Mouse (Mus musculus) heart, postnatal 25 days (tissue): ENCODE data around the gene Tmem156. TPM values are rescaled to one million over a fixed set of nuclear protein-coding genes. Genes with fewer than 3 reads are reported as not detected.
"Not testable (repeated sequence)": the region's sequence is repeated elsewhere in the genome, so short reads cannot be mapped to it uniquely, and the experiment has no call there.

Experiments used
- DNase-seq: peaks from one replicate; pipeline ENCODE4 v3.0.0; 2022; ENCODE audit warnings: low spot score
- intact Hi-C: fragments of 180-260 bp; cut with DNase I; formaldehyde crosslinking; loops from one replicate; pipeline ENCODE4 v1.15.1; 2025
- total RNA-seq, 2 experiments: library from RNA; stranded (reverse); gene quantifications; 2 replicates each; pipeline ENCODE4 v1.2.3; 2021

The Tmem156 gene
- not detected for total RNA-seq

DNA sequence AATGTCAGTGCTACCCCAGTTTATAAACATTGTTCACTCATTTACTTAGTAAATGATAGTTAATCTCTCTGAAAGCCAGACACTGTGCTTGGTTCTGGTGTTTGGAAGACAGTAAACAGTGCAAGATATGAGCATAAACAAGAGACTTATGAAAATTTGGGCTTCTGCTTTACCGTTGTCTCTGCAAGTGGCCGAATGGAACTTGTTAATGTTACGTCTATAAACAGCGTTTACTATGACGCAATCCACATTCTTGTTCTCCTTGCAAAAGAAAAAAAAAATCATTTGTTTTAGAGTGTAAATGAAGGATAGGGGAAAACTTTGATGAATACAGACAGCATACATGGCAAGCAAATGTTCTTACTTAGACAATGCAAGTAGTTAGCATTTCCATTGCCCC, at the start of gene Tmem156:
Tmem156 (minus strand) TSS at position 212 of the 400 bp plus-strand sequence.
- intact Hi-C loops = no loop called here
- no peak for DNase-seq

- DNase-seq = no peak
- intact Hi-C loops = loop anchor here (5.0 kb wide), 1 partner anchor 64 kb away; no protein-coding TSS in a partner anchor
Measured at GRCm38 (mm10) chr5:65141242-65141641, 49.3 kb upstream of the Tmem156 start.

DNA sequence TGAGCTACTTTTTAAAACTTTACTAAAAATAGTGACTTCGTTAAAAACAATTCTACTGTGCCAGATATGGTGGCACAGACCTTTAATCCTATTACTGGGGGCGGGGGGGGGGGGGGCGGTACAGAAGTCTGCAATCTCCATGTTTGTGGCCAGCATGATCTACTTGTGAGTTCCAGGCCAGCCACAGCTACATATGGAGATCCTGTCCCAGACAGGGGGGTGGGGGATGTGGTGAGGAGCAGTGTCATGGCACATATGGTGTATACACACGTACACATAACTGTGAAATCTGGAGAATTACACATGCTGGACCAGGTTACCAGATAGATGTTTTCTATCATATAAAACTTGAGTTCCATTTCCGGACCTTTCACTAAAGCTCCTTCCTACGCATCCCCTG, 45.1 kb upstream of the Tmem156 start:
- DNase-seq = no peak
- intact Hi-C loops = no loop called here

- no peak for DNase-seq
Measured at GRCm38 (mm10) chr5:65136159-65136558, 44.2 kb upstream of the Tmem156 start.

DNA sequence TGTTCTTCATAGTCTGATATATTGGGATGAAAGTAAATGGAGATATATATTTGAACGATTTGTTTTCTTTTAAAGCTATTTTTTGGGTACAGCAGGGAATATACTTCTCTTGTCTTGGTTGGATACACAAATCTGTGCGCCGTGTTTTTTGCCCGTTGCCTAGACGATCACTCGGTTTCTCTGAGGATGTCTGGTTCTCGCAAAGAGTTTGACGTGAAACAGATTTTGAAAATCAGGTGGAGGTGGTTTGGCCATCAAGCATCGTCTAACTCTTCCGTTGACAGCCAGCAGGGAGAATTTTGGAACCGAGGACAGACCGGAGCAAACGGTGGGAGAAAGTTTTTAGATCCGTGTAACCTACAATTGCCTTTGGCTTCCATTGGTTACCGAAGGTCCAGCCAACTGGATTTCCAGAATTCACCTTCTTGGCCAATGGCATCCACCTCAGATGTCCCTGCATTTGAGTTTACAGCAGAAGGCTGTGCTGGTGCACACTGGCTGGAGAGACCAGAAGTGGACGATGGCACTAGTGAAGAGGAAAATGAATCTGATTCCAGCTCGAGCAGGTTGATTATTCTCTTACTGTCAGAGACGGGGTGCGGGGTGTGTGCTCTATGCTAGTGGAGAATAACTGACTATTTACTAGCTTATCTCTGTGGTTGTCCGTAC, 39.4 kb upstream of the Tmem156 start:
- intact Hi-C loops = no loop called here
- DNase-seq = no peak

More at GRCm38 (mm10) chr5:65136159-65136558, 44.2 kb upstream of the Tmem156 start:
- intact Hi-C loops = no loop called here

GRCm38 (mm10) chr5:65130528-65131210, 38.7 kb upstream of the Tmem156 start:
- no peak for DNase-seq
- intact Hi-C loops = no loop called here

- intact Hi-C loops = no loop called here
- no peak for DNase-seq
Measured at GRCm38 (mm10) chr5:65128481-65128880, 36.5 kb upstream of the Tmem156 start.

DNA sequence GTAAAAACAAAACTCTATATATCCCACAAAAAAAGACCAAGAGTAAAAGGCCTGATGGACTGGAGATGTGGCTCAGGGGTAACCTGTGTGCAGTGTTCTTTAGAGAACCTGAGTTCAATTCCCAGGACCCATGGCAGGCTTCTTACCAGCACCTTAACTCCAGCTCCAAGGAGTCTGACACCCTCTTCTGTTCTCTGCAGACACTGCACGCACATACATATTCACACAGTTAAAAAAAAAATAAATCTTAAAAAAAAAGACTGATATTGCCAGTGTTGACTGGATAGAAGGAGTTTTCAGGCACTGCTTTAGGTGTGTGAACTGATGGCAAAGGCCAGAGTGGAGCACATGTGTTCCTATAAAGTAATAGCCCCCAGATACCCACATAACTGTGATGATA, 34.2 kb upstream of the Tmem156 start:
- intact Hi-C loops = no loop called here
- DNase-seq = no peak

DNA sequence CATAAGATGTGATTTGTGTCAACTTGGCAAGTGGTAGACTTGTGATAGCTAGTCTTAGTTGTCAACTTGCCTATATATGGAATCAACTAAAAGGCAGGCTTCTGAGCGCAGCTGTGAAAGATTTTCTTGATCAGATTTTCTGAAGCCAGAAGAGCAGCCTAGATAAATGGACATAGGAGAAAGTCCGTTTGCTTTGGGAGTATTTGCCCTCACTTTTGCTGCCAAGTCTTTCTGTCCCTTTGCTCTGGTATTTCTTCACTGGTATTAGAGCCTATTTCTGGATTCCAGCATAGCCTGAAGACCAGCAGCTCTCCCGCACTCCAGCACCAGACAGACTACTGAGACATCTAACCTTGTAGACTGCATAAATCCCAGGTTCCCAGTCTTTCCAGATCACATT, 30.7 kb upstream of the Tmem156 start:
- intact Hi-C loops = no loop called here
- no peak for DNase-seq

GRCm38 (mm10) chr5:65119918-65120317, 28.0 kb upstream of the Tmem156 start:
- intact Hi-C loops = loop anchor here (2.0 kb wide), 1 partner anchor 79 kb away; the partner anchor contains the start of gene Wdr19
- no peak for DNase-seq

DNA sequence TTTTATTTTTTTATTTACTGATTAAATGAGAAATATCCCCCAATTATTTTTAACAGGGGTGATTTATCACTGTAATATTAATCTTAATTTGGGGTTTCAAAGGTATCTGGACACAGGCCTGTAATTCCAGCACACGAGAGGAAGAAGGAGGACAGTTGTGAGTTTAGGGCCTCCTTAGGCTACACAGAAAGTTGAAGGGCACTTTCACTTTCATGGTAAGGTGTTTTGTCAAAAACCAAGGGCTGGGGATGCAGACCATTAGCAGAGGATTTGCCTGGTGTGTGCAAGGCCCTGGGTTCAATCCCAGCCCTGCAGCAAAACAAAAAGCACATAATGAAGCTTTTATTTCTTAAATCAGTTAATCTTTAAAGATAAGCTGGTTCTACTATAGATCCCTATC, 27.6 kb upstream of the Tmem156 start:
- no peak for DNase-seq
- intact Hi-C loops = no loop called here

GRCm38 (mm10) chr5:65116789-65117188, 24.9 kb upstream of the Tmem156 start:
- no peak for DNase-seq
- intact Hi-C loops = no loop called here

GRCm38 (mm10) chr5:65113323-65113722, 21.4 kb upstream of the Tmem156 start:
- no peak for DNase-seq
- intact Hi-C loops = no loop called here

GRCm38 (mm10) chr5:65112225-65112624, 20.3 kb upstream of the Tmem156 start:
- DNase-seq, intact Hi-C loops: not testable (repeated sequence)

GRCm38 (mm10) chr5:65107773-65108432, 16.0 kb upstream of the Tmem156 start:
- peak; percentile 8 for DNase-seq
- intact Hi-C loops = loop anchor here (5.0 kb wide), 2 partner anchors 49 to 89 kb away; partner anchors contain the start of gene Wdr19

DNA sequence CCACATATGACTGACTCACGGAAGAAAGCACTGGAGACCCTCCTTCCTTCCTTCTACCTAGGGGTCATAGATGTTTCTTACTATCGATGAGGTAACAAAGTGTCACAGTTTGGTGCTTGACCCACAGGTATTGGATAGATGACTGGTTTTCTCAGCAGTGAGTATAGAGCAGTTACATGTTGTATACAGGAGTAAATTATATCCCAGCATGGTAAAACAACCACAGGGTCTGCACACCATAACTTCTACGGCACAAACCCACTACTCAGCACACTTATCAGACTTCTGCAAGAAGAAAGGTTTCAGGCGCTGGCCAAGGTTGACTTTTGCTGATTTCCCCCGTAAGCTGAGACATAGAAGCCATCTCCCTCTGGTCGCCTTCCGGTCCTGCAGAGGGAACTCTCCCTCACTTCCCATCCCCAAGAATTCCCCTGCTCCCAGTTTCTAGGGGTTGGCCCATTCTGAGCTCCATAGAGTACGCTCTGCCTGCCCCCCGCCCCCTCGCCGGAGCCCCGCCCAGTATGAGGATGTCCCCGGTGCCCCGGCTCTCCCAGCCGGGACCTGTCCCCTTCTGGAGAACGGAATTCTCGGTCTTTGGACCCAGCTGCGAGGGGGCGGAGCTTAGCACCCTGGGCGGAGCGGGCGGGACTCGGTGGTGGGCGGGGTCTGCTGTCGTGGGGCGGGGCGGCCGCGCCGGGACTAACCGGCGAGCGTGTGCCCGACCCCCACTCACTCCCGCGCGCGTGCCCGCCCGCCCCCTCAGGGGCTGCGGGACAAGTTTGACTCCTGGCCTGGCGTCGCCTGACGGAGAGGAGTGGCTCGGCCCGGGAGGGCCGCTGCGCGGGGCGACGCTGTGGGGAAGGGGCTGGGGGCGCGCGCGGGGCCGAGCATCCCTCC, 15.2 kb upstream of the Tmem156 start, which contains the start of gene Klhl5:
Klhl5 (plus strand) TSS at position 664 of the 897 bp plus-strand sequence.
- DNase-seq = peak; percentile 78
- intact Hi-C loops = loop anchor here (5.0 kb wide), 2 partner anchors 50 to 90 kb away; partner anchors contain the start of gene Wdr19

- intact Hi-C loops = no loop called here
Measured at GRCm38 (mm10) chr5:65102641-65103042, 10.7 kb upstream of the Tmem156 start.

DNA sequence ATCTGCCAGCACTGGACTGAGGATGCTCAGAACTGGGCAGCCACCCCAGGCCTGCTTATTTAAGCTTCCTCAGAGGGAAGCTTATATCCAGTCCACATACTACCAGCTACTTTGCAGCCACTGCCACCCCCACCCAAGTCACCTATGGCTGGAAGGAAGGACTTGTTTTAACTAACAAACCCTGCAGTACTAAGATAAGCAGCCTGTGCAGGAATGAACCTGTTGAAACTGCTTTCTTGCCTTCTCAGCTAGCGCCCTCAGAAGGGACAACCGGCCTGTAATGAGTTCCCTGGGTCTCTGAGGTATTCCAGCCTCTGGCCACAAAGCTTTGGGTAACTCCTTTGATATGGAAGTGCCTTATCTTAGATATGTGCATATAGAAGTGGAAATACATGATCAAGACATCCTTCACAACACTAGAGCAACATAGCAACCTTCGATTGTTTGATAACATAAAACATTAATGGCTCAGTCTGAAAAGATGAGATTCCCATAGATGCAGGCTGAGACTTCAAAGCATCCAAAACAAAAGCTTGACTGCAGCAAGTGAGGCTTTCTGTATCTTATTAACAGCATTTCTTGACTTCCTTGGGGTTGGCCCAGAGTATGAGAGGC, 10.2 kb upstream of the Tmem156 start:
- DNase-seq = no peak
- intact Hi-C loops = no loop called here

More at GRCm38 (mm10) chr5:65102641-65103042, 10.7 kb upstream of the Tmem156 start:
- DNase-seq = no peak

- no peak for DNase-seq
- intact Hi-C loops = no loop called here
Measured at GRCm38 (mm10) chr5:65101621-65102020, 9.7 kb upstream of the Tmem156 start.
